Mouse (Mus musculus) embryonic facial prominence, embryonic 10.5 days (tissue): ENCODE measurements around the gene Ltbp2. TPM values are rescaled to one million over a fixed set of nuclear protein-coding genes. Genes with fewer than 3 reads are reported as not detected.
A peak's percentile ranks its signal among the peaks of the same experiment; 100 is the strongest.

Experiments
- DNase-seq: peaks from one replicate; pipeline ENCODE4 v3.0.0-alpha.2; 2017; ENCODE audit warnings: low spot score
- H3K27ac ChIP-seq: fragments of 300-500 bp; sonication (generic); replicated peaks from 2 replicates; pipeline ENCODE4 v1.5.1; 2016; ENCODE audit warnings: mild to moderate bottlenecking
- H3K27me3 ChIP-seq: fragments of 300-500 bp; sonication (generic); replicated peaks from 2 replicates; pipeline ENCODE4 v1.6.1; 2016; ENCODE audit warnings: low read depth, mild to moderate bottlenecking; ENCODE audit not compliant: poor library complexity, severe bottlenecking
- H3K36me3 ChIP-seq: fragments of 300-500 bp; sonication (generic); replicated peaks from 2 replicates; pipeline ENCODE4 v1.6.1; 2016; ENCODE audit warnings: mild to moderate bottlenecking, moderate library complexity
- H3K4me1 ChIP-seq: fragments of 300-500 bp; sonication (generic); 2 replicates; pipeline ENCODE4 v1.6.1; 2016
- H3K4me3 ChIP-seq: fragments of 300-500 bp; sonication (generic); 2 replicates; pipeline ENCODE4 v1.5.1; 2016; ENCODE audit warnings: mild to moderate bottlenecking, moderate library complexity
- H3K9me3 ChIP-seq: fragments of 300-500 bp; sonication (generic); 2 replicates; pipeline ENCODE4 v1.6.1; 2016; ENCODE audit warnings: mild to moderate bottlenecking
- WGBS: fragments of 180-500 bp; shearing (Covaris S2); methylation state at CpG from one replicate; pipeline ENCODE4 v1.1.7; 2016; 5-methylcytosine and 5-hydroxymethylcytosine counted together
- polyA plus RNA-seq: library from polyadenylated mRNA; unstranded; fragments of >200 nt; fragmentation: Nextera tagmentation; extraction: Ambion mirVana; gene quantifications from 2 replicates; pipeline ENCODE4 v1.2.1, GENCODE M21; 2016

The Ltbp2 gene
- polyA plus RNA-seq, 1 experiment from 2014 or later: 0.12 TPM

DNA sequence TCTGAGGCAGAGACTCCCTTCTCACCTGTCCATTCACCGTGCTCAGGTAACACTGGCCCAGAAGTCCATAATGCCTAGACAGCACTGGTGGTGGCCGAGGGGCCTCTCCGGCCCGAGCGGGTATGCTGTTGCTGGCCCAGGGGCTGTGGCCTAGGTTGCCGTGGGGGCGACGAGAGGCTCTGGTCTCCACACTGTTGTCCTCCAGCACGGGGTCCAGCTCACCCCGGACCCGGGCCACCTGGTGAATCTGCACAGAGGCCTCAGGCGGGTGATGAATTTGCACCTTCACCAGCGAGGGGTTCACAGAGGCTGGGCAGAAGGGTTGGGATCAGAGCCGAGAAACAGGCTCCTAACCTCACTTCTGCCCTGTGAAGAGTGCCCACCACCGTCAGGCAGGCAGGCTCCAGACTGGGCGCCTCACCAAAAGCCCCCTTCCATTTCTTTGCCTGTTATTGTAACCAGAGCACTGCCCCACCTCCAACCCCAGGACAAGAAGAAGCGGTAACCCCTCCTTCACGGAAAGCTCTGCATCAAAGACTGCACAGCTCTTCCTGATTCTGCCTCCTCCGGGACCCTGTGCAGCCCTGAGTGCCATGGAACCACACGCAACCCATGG is 47.1 kb downstream of the Ltbp2 start:
- H3K27ac ChIP-seq: no peak overlapping the region
- 84% methylated on average over 20 of the region's 20 CpGs for WGBS
- no peak for DNase-seq

DNA sequence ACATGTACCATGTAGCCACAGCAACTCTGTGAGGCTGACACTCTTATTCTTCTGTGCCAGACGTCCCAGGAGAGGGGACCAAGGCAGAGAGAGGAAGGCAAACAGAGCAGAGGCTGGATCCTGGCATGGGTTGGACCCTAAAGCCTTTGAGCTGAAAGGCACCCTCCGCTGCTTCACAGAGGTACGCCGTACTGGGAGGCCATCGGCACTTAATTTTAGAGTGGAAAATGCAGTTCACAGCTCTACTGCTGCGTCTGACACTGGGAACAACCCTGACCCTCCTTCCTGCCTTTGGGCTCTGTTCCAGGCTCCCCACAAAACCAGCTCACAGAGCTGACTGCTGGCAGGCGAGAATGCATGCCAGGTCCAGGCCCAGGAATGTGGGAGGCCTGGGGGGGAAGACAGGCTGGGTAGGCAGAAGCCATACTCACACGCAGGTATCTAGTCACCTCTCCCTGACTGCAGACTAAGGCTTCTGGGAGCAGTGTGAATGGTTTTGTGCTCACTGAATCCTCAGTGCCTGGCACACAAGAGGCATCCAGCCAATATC is 48.9 kb downstream of the Ltbp2 start:
- H3K27me3 ChIP-seq: no peaks in the 10 kb centered on the region
- H3K4me3 ChIP-seq: no peak overlapping the region
- H3K36me3 ChIP-seq: no peaks in the 10 kb centered on the region
- H3K9me3 ChIP-seq: no peaks in the 10 kb centered on the region
- H3K27ac ChIP-seq: 0 out of 2 replicates have a peak overlapping the region, but pooled peaks have one; percentile 10
- H3K4me1 ChIP-seq: peaks cover 7% of the 10 kb centered on the region; the same call in 1 of the 2 replicates
- WGBS: 64% methylated on average over 8 of the region's 8 CpGs
- no peak for DNase-seq

More for the DNA sequence above, 47.1 kb downstream of the Ltbp2 start:
- Histone ChIP-seq H3K4me3 (no peak overlapping the region), H3K9me3 (no peaks in the 10 kb centered on the region), H3K4me1 (peaks cover 7% of the 10 kb centered on the region; the same call in 1 of the 2 replicates), H3K36me3 (no peaks in the 10 kb centered on the region), H3K27me3 (no peaks in the 10 kb centered on the region)

- DNase-seq: no peak
- WGBS: 73% methylated on average over 5 of the region's 5 CpGs
- Histone ChIP-seq H3K4me3 (no peak overlapping the region), H3K27ac (no peak overlapping the region), H3K36me3 (no peaks in the 10 kb centered on the region), H3K4me1 (peaks cover 3% of the 10 kb centered on the region; the same call in 1 of the 2 replicates), H3K27me3 (no peaks in the 10 kb centered on the region), H3K9me3 (no peaks in the 10 kb centered on the region)
Measured at GRCm38 (mm10) chr12:84824203-84824602, 52.1 kb downstream of the Ltbp2 start.

DNA sequence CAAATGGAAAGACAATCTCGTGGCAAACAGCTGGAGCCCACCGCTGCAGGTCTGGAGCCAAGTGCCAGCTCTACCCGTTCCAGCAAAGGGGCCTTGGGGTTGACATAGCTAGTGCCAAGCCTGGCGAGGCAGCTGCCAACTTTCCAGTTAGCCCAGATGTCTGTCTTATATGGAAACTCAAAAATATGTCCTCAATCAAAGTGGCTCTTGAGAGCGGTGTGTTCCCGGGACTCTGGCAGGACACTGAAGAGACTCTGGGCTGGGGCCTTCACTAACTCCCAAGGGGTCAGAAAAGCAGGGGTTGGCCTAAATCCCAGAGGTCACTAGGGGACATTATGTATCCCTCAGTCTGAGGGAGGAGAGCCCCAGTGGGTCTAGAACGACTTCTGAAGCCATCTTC is 52.7 kb downstream of the Ltbp2 start:
- H3K9me3 ChIP-seq: no peaks in the 10 kb centered on the region
- H3K27me3 ChIP-seq: no peaks in the 10 kb centered on the region

GRCm38 (mm10) chr12:84819236-84820168 is 56.8 kb downstream of the Ltbp2 start:
- Histone ChIP-seq H3K9me3 (no peaks in the 10 kb centered on the region), H3K4me1 (no peaks in the 10 kb centered on the region), H3K36me3 (no peaks in the 10 kb centered on the region), H3K27me3 (no peaks in the 10 kb centered on the region), H3K27ac (no peak overlapping the region), H3K4me3 (no peak overlapping the region)
- no peak for DNase-seq
- WGBS: 87% methylated on average over 13 of the region's 13 CpGs

More for the DNA sequence above, 52.7 kb downstream of the Ltbp2 start:
- Histone ChIP-seq H3K27ac (no peak overlapping the region), H3K4me1 (no peaks in the 10 kb centered on the region), H3K4me3 (no peak overlapping the region), H3K36me3 (no peaks in the 10 kb centered on the region)
- no peak for DNase-seq
- 80% methylated on average over 7 of the region's 7 CpGs for WGBS

DNA sequence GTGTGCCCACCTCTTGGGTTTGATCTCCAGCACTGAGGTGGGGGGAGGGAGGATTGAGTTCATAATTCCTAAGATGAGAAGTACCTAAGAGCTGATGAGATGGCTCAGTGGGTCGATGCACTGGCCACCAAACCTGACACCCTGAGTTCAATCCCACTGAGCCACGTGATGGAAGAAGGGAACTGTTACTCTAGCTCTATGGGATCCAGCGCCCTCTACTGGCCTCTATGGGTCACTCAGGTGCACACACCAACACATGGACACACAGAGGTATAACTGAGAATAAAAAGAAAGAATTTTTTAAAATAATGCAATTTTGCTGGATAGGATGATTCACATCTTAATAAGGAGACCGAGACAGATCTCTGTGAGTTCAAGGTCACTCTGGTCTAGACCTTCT is 57.8 kb downstream of the Ltbp2 start:
- Histone ChIP-seq H3K4me3 (no peak overlapping the region), H3K27me3 (no peaks in the 10 kb centered on the region), H3K36me3 (no peaks in the 10 kb centered on the region), H3K4me1 (no peaks in the 10 kb centered on the region), H3K27ac (no peak overlapping the region), H3K9me3 (no peaks in the 10 kb centered on the region)
- DNase-seq: no peak
- WGBS: 68% methylated on average over 4 of the region's 4 CpGs

- Histone ChIP-seq H3K27ac (no peak overlapping the region), H3K4me1 (no peaks in the 10 kb centered on the region), H3K4me3 (no peak overlapping the region), H3K9me3 (no peaks in the 10 kb centered on the region), H3K36me3 (no peaks in the 10 kb centered on the region), H3K27me3 (no peaks in the 10 kb centered on the region)
- 86% methylated on average over 3 of the region's 3 CpGs for WGBS
- no peak for DNase-seq
Measured at GRCm38 (mm10) chr12:84814663-84815325, 61.5 kb downstream of the Ltbp2 start.

DNA sequence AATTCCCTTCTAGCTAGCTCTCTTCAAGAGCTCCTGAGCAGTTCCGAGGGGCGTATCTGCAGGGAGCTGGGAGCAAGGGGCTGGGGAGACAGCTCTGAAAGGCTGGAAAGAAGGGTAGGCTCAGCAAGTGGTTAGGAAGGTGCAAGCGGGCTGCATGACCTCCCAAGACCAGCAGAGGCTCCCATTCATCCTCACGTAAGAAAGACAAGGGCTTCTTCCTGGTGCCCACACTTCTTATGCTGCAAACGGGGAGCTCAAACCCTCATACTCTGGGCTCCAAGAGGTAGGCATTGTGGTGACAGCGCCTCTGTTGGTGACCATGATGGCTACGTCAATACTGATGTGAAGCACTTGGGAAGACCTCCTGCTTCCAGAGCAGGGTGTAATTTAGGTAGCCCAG is 62.6 kb downstream of the Ltbp2 start:
- Histone ChIP-seq H3K27me3 (no peaks in the 10 kb centered on the region), H3K4me3 (no peak overlapping the region), H3K4me1 (0 out of 2 replicates have a peak, but pooled peaks cover 3% of the 10 kb centered on the region), H3K27ac (no peak overlapping the region), H3K36me3 (no peaks in the 10 kb centered on the region), H3K9me3 (no peaks in the 10 kb centered on the region)
- DNase-seq: no peak
- WGBS: 41% methylated on average over 7 of the region's 7 CpGs

DNA sequence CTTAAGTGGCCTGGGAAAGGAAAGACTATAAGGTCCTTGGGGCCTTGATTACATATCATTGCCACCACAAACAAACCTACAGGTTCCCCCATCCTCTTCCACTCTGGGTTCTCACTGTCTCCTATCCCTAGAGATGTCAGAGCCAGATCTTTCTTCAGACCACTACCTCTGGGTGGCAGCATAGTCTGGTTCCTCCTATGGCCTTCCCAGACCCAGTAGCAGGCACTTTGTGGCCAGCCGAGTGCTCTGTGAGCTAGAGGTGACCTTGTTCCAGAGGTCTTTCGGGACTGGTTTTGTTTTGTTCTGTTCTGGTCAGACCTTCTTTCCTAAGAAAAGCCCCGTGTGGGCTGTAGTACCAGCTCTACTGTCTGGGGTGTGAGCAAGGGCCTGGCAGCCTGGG is 64.3 kb downstream of the Ltbp2 start:
- Histone ChIP-seq H3K27ac (no peak overlapping the region), H3K36me3 (no peaks in the 10 kb centered on the region), H3K27me3 (no peaks in the 10 kb centered on the region), H3K4me3 (no peak overlapping the region), H3K9me3 (no peaks in the 10 kb centered on the region), H3K4me1 (peaks cover 8% of the 10 kb centered on the region)
- WGBS: 65% methylated on average over 3 of the region's 3 CpGs
- DNase-seq: no peak

GRCm38 (mm10) chr12:84811510-84811909 is 64.8 kb downstream of the Ltbp2 start:
- Histone ChIP-seq H3K36me3 (no peaks in the 10 kb centered on the region), H3K9me3 (no peaks in the 10 kb centered on the region), H3K4me1 (peaks cover 13% of the 10 kb centered on the region), H3K4me3 (no peak overlapping the region), H3K27ac (no peak overlapping the region), H3K27me3 (no peaks in the 10 kb centered on the region)
- DNase-seq: no peak
- WGBS: 61% methylated on average over 4 of the region's 4 CpGs

GRCm38 (mm10) chr12:84810810-84811209 is 65.5 kb downstream of the Ltbp2 start:
- Histone ChIP-seq H3K36me3 (no peaks in the 10 kb centered on the region), H3K27ac (no peak overlapping the region), H3K4me1 (peaks cover 20% of the 10 kb centered on the region), H3K27me3 (no peaks in the 10 kb centered on the region), H3K9me3 (no peaks in the 10 kb centered on the region), H3K4me3 (no peak overlapping the region)
- no peak for DNase-seq
- 65% methylated on average over 1 of the region's 1 CpGs for whole genome bisulfite sequencing

GRCm38 (mm10) chr12:84809033-84809432 is 67.3 kb downstream of the Ltbp2 start:
- H3K36me3 ChIP-seq: no peaks in the 10 kb centered on the region
- WGBS: 80% methylated on average over 6 of the region's 6 CpGs
- H3K9me3 ChIP-seq: no peaks in the 10 kb centered on the region
- H3K4me1 ChIP-seq: peaks cover 29% of the 10 kb centered on the region
- DNase-seq: no peak
- no peaks in the 10 kb centered on the region for H3K27me3 ChIP-seq
- H3K27ac ChIP-seq: no peak overlapping the region; the same call in 1 of the 2 replicates
- H3K4me3 ChIP-seq: no peak overlapping the region
